Mouse (Mus musculus): ENCODE results near the gene Krt87. TPM values are rescaled to one million over a fixed set of nuclear protein-coding genes. Genes with fewer than 3 reads are reported as not detected.

Krt87 gene
- polyA plus RNA-seq, 2 experiments, result 0.73 to 0.89 TPM

GRCm38 (mm10) chr15:101459283-101459682 is 20.7 kb upstream of the Krt87 start:
- no peaks in the 10 kb centered on the region for H3K36me3 ChIP-seq (ENCODE audit: control insufficient read depth, insufficient read depth, low read length)
- TF ChIP-seq POLR2A (IDR thresholded peaks at IDR 0.05; ENCODE audit: borderline replicate concordance, extremely low read depth, insufficient read depth, insufficient read length), result no peak
- DNase-seq (ENCODE audit: low spot score) (no peak), ATAC-seq (ENCODE audit: low FRiP score, low read depth) (no peak)
- whole genome bisulfite sequencing, result 65% methylated on average over 14 of the region's 14 CpGs
- H3K9me3 ChIP-seq (ENCODE audit: control insufficient read depth, low read length), result 0 out of 2 replicates have a peak, but pooled peaks cover 3% of the 10 kb centered on the region
- no peak overlapping the region for H3K4me2 ChIP-seq (replicated peaks; ENCODE audit: low read depth, low read length, severe bottlenecking)
- H3K27me3 ChIP-seq (ENCODE audit: control insufficient read depth, insufficient read depth, low read length), result no peaks in the 10 kb centered on the region
- H3K4me3 ChIP-seq (replicated peaks; ENCODE audit: low read length), result no peak overlapping the region
- no peaks in the 10 kb centered on the region for H3K4me1 ChIP-seq (ENCODE audit: control insufficient read depth, insufficient read depth, low read length)
- no peak overlapping the region for H3K9ac ChIP-seq (ENCODE audit: low read depth, low read length, severe bottlenecking)
- H3K27ac ChIP-seq (replicated peaks; ENCODE audit: low read depth, low read length), result no peak overlapping the region

GRCm38 (mm10) chr15:101458361-101458930 is 19.8 kb upstream of the Krt87 start:
- TF ChIP-seq POLR2A (IDR thresholded peaks at IDR 0.05; ENCODE audit: borderline replicate concordance, extremely low read depth, insufficient read depth, insufficient read length), result no peak
- ATAC-seq (ENCODE audit: low FRiP score, low read depth) (no peak), DNase-seq (ENCODE audit: low spot score) (no peak)
- Histone ChIP-seq H3K9ac (ENCODE audit: low read depth, low read length, severe bottlenecking) (no peak overlapping the region), H3K4me1 (ENCODE audit: control insufficient read depth, insufficient read depth, low read length) (no peaks in the 10 kb centered on the region), H3K27me3 (ENCODE audit: control insufficient read depth, insufficient read depth, low read length) (no peaks in the 10 kb centered on the region), H3K36me3 (ENCODE audit: control insufficient read depth, insufficient read depth, low read length) (no peaks in the 10 kb centered on the region), H3K4me2 (replicated peaks; ENCODE audit: low read depth, low read length, severe bottlenecking) (no peak overlapping the region), H3K27ac (replicated peaks; ENCODE audit: low read depth, low read length) (no peak overlapping the region), H3K4me3 (replicated peaks; ENCODE audit: low read length) (no peak overlapping the region), H3K9me3 (ENCODE audit: control insufficient read depth, low read length) (0 out of 2 replicates have a peak, but pooled peaks cover 3% of the 10 kb centered on the region)
- WGBS, result 78% methylated on average over 16 of the region's 16 CpGs

GRCm38 (mm10) chr15:101455891-101456290 is 17.3 kb upstream of the Krt87 start:
- DNase-seq (ENCODE audit: low spot score) (no peak), ATAC-seq (ENCODE audit: low FRiP score, low read depth) (no peak)
- Histone ChIP-seq H3K36me3 (ENCODE audit: control insufficient read depth, insufficient read depth, low read length) (no peaks in the 10 kb centered on the region), H3K9me3 (ENCODE audit: control insufficient read depth, low read length) (0 out of 2 replicates have a peak, but pooled peaks cover 3% of the 10 kb centered on the region), H3K4me2 (replicated peaks; ENCODE audit: low read depth, low read length, severe bottlenecking) (no peak overlapping the region), H3K9ac (ENCODE audit: low read depth, low read length, severe bottlenecking) (no peak overlapping the region), H3K4me3 (replicated peaks; ENCODE audit: low read length) (no peak overlapping the region), H3K27ac (replicated peaks; ENCODE audit: low read depth, low read length) (no peak overlapping the region), H3K27me3 (ENCODE audit: control insufficient read depth, insufficient read depth, low read length) (no peaks in the 10 kb centered on the region), H3K4me1 (ENCODE audit: control insufficient read depth, insufficient read depth, low read length) (no peaks in the 10 kb centered on the region)
- WGBS, result 91% methylated on average over 6 of the region's 6 CpGs
- TF ChIP-seq POLR2A (IDR thresholded peaks at IDR 0.05; ENCODE audit: borderline replicate concordance, extremely low read depth, insufficient read depth, insufficient read length), result no peak

- Histone ChIP-seq H3K4me1 (ENCODE audit: control insufficient read depth, insufficient read depth, low read length) (no peaks in the 10 kb centered on the region), H3K9ac (ENCODE audit: low read depth, low read length, severe bottlenecking) (no peak overlapping the region), H3K4me2 (replicated peaks; ENCODE audit: low read depth, low read length, severe bottlenecking) (no peak overlapping the region), H3K27me3 (ENCODE audit: control insufficient read depth, insufficient read depth, low read length) (no peaks in the 10 kb centered on the region), H3K36me3 (ENCODE audit: control insufficient read depth, insufficient read depth, low read length) (no peaks in the 10 kb centered on the region), H3K9me3 (ENCODE audit: control insufficient read depth, low read length) (0 out of 2 replicates have a peak, but pooled peaks cover 3% of the 10 kb centered on the region), H3K27ac (replicated peaks; ENCODE audit: low read depth, low read length) (no peak overlapping the region), H3K4me3 (replicated peaks; ENCODE audit: low read length) (no peak overlapping the region)
- WGBS, result 77% methylated on average over 2 of the region's 2 CpGs
- TF ChIP-seq POLR2A (IDR thresholded peaks at IDR 0.05; ENCODE audit: borderline replicate concordance, extremely low read depth, insufficient read depth, insufficient read length), result no peak
- DNase-seq (ENCODE audit: low spot score) (no peak), ATAC-seq (ENCODE audit: low FRiP score, low read depth) (no peak)
Observed at GRCm38 (mm10) chr15:101455292-101455691, 16.7 kb upstream of the Krt87 start.

GRCm38 (mm10) chr15:101454774-101455173 is 16.2 kb upstream of the Krt87 start:
- WGBS, result 86% methylated on average over 8 of the region's 8 CpGs

More at GRCm38 (mm10) chr15:101454774-101455173, 16.2 kb upstream of the Krt87 start:
- Histone ChIP-seq H3K36me3 (ENCODE audit: control insufficient read depth, insufficient read depth, low read length) (no peaks in the 10 kb centered on the region), H3K4me2 (replicated peaks; ENCODE audit: low read depth, low read length, severe bottlenecking) (no peak overlapping the region), H3K27me3 (ENCODE audit: control insufficient read depth, insufficient read depth, low read length) (no peaks in the 10 kb centered on the region), H3K4me1 (ENCODE audit: control insufficient read depth, insufficient read depth, low read length) (no peaks in the 10 kb centered on the region), H3K4me3 (replicated peaks; ENCODE audit: low read length) (no peak overlapping the region), H3K27ac (replicated peaks; ENCODE audit: low read depth, low read length) (no peak overlapping the region), H3K9me3 (ENCODE audit: control insufficient read depth, low read length) (0 out of 2 replicates have a peak, but pooled peaks cover 3% of the 10 kb centered on the region), H3K9ac (ENCODE audit: low read depth, low read length, severe bottlenecking) (no peak overlapping the region)
- no peak for TF ChIP-seq POLR2A (IDR thresholded peaks at IDR 0.05; ENCODE audit: borderline replicate concordance, extremely low read depth, insufficient read depth, insufficient read length)
- ATAC-seq (ENCODE audit: low FRiP score, low read depth), result no peak
- no peak for DNase-seq (ENCODE audit: low spot score)

Data from limb, embryonic 14.5 days (tissue).